In genomic region chr2:31294985-31295384, GRCm38 (mm10) we compare ENCODE assay signal across 8 mouse cellular contexts. TPM values are rescaled to one million over a fixed set of nuclear protein-coding genes. Genes with fewer than 3 reads are reported as not detected.
DNase-seq lines count a peak whose midpoint lies in the region; ATAC-seq and TF ChIP-seq lines count a peak whose summit lies in the region.

No protein-coding gene starts in this region.

- H3K4me3 ChIP-seq in ES-E14 (ENCODE audit: insufficient read depth in 1 of 2, low read depth in 1 of 2, low read length in 2 of 2, poor library complexity in 1 of 2, severe bottlenecking in 1 of 2), result no peak overlapping the region
- H3K4me3 ChIP-seq in small intestine, adult 2 months (ENCODE audit: low read depth, low read length), result no peak overlapping the region

- H3K36me3 ChIP-seq in ES-E14 (ENCODE audit: control insufficient read depth, insufficient read depth, low read length, poor library complexity, severe bottlenecking), result no peaks in the 10 kb centered on the region
- no peaks in the 10 kb centered on the region for H3K36me3 ChIP-seq in small intestine, adult 2 months (ENCODE audit: control insufficient read depth, insufficient read depth, low read length)

- H3K27ac ChIP-seq in ES-E14 (ENCODE audit: insufficient read depth, low read depth, low read length, poor library complexity, severe bottlenecking), result no peak overlapping the region
- H3K27ac ChIP-seq in small intestine, adult 2 months (ENCODE audit: insufficient read depth, low read depth, low read length), result no peak overlapping the region

- DNase-seq in B cell, adult 2 months, result peak; percentile 90 to 93
- DNase-seq in ES-E14 (ENCODE audit: low read depth, low spot score), result peak; percentile 55
- DNase-seq in cerebellum, adult 18-20 months, result peak; percentile 80 to 86
- peak; percentile 68 to 73 for DNase-seq in gastrocnemius, adult 8-10 months (ENCODE audit: low spot score in 2 of 2)
- DNase-seq in layer of hippocampus, adult 9-10 months (ENCODE audit: low spot score), result peak; percentile 71
- peak; percentile 50 for DNase-seq in lung, postnatal 25 days (ENCODE audit: low spot score)

- ATAC-seq in erythroid progenitor cell, adult 5-6 weeks (replicated peaks; ENCODE audit: low FRiP score, poor library complexity, severe bottlenecking), result no peak

- in situ Hi-C loops in ES-E14 (cut with MboI; ENCODE audit: low sequenced_read_pairs in 2 of 2, unreplicated experiment in 2 of 2), result no loop called here

- peaks cover 5 to 22% of the 10 kb centered on the region in 2 experiments; a peak in 3 of 4 replicates for H3K4me1 ChIP-seq in ES-E14 (ENCODE audit: control insufficient read depth in 2 of 2, insufficient read depth in 2 of 2, low read length in 2 of 2, poor library complexity in 1 of 2)
- H3K4me1 ChIP-seq in small intestine, adult 2 months (ENCODE audit: control insufficient read depth, insufficient read depth, insufficient read length, low read length), result no peaks in the 10 kb centered on the region; the same call in 1 of the 2 replicates

- no peak for TF ChIP-seq POLR2A in small intestine, adult 2 months (IDR thresholded peaks at IDR 0.05; ENCODE audit: low read depth, low read length)

- H3K9ac ChIP-seq in ES-E14 (ENCODE audit: insufficient read depth, low read depth, low read length, poor library complexity, severe bottlenecking), result no peak overlapping the region

- H3K27me3 ChIP-seq in small intestine, adult 2 months (ENCODE audit: control insufficient read depth, insufficient read depth, low read length), result no peaks in the 10 kb centered on the region

- peak; percentile 83 for TF ChIP-seq CTCF in small intestine, adult 2 months (IDR thresholded peaks at IDR 0.05; ENCODE audit: extremely low read depth, insufficient read length, insufficient replicate concordance, low read depth, low read length)

- 1% methylated on average over 4 of the region's 4 CpGs for WGBS in small intestine, adult 2 months

- H3K9me3 ChIP-seq in ES-E14 (ENCODE audit: control insufficient read depth, insufficient read depth, low read depth, low read length), result no peaks in the 10 kb centered on the region

TF ChIP-seq in ES-E14, 5 proteins besides CTCF, POLR2A, EP300 and RAD21:
- TF ChIP-seq CHD2 (IDR thresholded peaks at IDR 0.05; ENCODE audit: low read depth, low read length) (no peak), ZC3H11A (IDR thresholded peaks at IDR 0.05; ENCODE audit: borderline replicate concordance, low read depth, low read length) (no peak), ZNF384 (IDR thresholded peaks at IDR 0.05; ENCODE audit: low read depth, low read length) (no peak), MAFK (IDR thresholded peaks at IDR 0.05; ENCODE audit: insufficient read depth, low read depth, low read length) (no peak), HCFC1 (IDR thresholded peaks at IDR 0.05; ENCODE audit: borderline replicate concordance, insufficient read depth, low read length) (no peak)
TF ChIP-seq in ES-E14: peak in this region for 0.

RNA-seq across cellular contexts. Expression of gene Hmcn2, which starts 19.2 kb away (rescaled TPM):
- 4.9 and 10.2 TPM in 2 replicates for total RNA-seq in ES-E14 (2012; rRNA removed)
- total RNA-seq in gastrocnemius, adult 8-10 months (2022), result 10 to 100 TPM; 14.5 to 18.4 (median 17.5) TPM
- polyA plus RNA-seq in small intestine, adult 2 months (2012; rRNA removed), result 87.3 and 147 TPM in 2 replicates
- total RNA-seq in erythroid progenitor cell, adult 5-6 weeks (2015; ENCODE audit: low replicate concordance), result not detected in 2 replicates
- total RNA-seq in erythroid progenitor cell, adult 5-6 weeks (2017; ENCODE audit: low replicate concordance), result not detected in 2 replicates

RNA-seq across cellular contexts. Expression of gene Ncs1, which starts 49.4 kb away (rescaled TPM):
- 5.1 and 8.9 TPM in 2 replicates for total RNA-seq in ES-E14 (2012; rRNA removed)
- 1 to 10 TPM; 5.6 to 7.9 (median 6.2) TPM for total RNA-seq in gastrocnemius, adult 8-10 months (2022)
- 0.75 and 0.95 TPM in 2 replicates for polyA plus RNA-seq in small intestine, adult 2 months (2012; rRNA removed)
- not detected in 2 replicates for total RNA-seq in erythroid progenitor cell, adult 5-6 weeks (2015; ENCODE audit: low replicate concordance)
- 0.39 TPM in 1 of 2 replicates, not detected in the other for total RNA-seq in erythroid progenitor cell, adult 5-6 weeks (2017; ENCODE audit: low replicate concordance)
